9 mouse cellular contexts compared by ENCODE assay signal in genomic region chr2:158359757-158360620, GRCm38 (mm10). TPM values are rescaled to one million over a fixed set of nuclear protein-coding genes. Genes with fewer than 3 reads are reported as not detected.
DNase-seq lines count a peak whose midpoint lies in the region; ATAC-seq and TF ChIP-seq lines count a peak whose summit lies in the region.
"Had no signal": no experiment of that assay in that cellular context is flagged by ENCODE, and none has a peak within 500 bp of the region (broad histone marks: within the 10 kb centered on the region; RNA-seq: fewer than 3 reads in every experiment).

No protein-coding gene starts in this region.

- TF ChIP-seq POLR2A in MEL (IDR thresholded peaks at IDR 0.05; ENCODE audit: control insufficient read depth in 1 of 2, insufficient read depth in 1 of 2, low read depth in 1 of 2, low read length in 2 of 2, poor library complexity in 1 of 2) = peak in 1 of 2 experiments; percentile 19; a peak in 1 of 4 replicates

- no peak for TF ChIP-seq EP300 in MEL (IDR thresholded peaks at IDR 0.05; ENCODE audit: low read depth in 1 of 2, low read length in 2 of 2)
- no peak for TF ChIP-seq EP300 in liver, postnatal 0 days (IDR thresholded peaks at IDR 0.05; ENCODE audit: low read depth)

- H3K4me1 ChIP-seq in heart, embryonic 12.5 days (replicated peaks) = peaks cover 27% of the 10 kb centered on the region
- H3K4me1 ChIP-seq in MEL (ENCODE audit: control insufficient read depth in 1 of 2, insufficient read depth in 2 of 2, low read length in 2 of 2) = peaks cover 0 to 20% of the 10 kb centered on the region in 2 experiments; a peak in 3 of 4 replicates
- H3K4me1 ChIP-seq in hindbrain, embryonic 16.5 days (ENCODE audit: control insufficient read depth, insufficient read depth, low read depth, low read length) = peaks cover 17% of the 10 kb centered on the region
- H3K4me1 ChIP-seq in liver, postnatal 0 days (ENCODE audit: insufficient read depth) = peaks cover 24% of the 10 kb centered on the region

- peaks cover 56% of the 10 kb centered on the region for H3K36me3 ChIP-seq in heart, embryonic 12.5 days
- H3K36me3 ChIP-seq in MEL (ENCODE audit: control insufficient read depth in 1 of 2, insufficient read depth in 2 of 2, low read length in 2 of 2) = peaks cover 25 to 26% of the 10 kb centered on the region in 2 experiments
- H3K36me3 ChIP-seq in hindbrain, embryonic 16.5 days (ENCODE audit: control insufficient read depth, insufficient read depth, low read length) = peaks cover 34% of the 10 kb centered on the region
- H3K36me3 ChIP-seq in liver, postnatal 0 days (replicated peaks; ENCODE audit: insufficient read depth, low read length) = peaks cover 47% of the 10 kb centered on the region

- no peak for DNase-seq in heart, adult 9 months (ENCODE audit: low spot score in 2 of 2)
- DNase-seq in MEL (ENCODE audit: low read depth, low spot score) = peak; percentile 38
- no peak for DNase-seq in liver, postnatal 0 days
- DNase-seq in adrenal gland, postnatal 10 days = no peak
- DNase-seq in layer of hippocampus, adult 11-12 months (ENCODE audit: low spot score) = no peak
- DNase-seq in gastrocnemius, postnatal 4 days (ENCODE audit: low spot score in 2 of 2) = no peak
- DNase-seq: cerebellum, adult 9-10 months had no signal

- 73% methylated on average over 12 of the region's 12 CpGs for WGBS in heart, embryonic 12.5 days
- WGBS in hindbrain, embryonic 16.5 days = 63% methylated on average over 12 of the region's 12 CpGs
- 47% methylated on average over 12 of the region's 12 CpGs for WGBS in liver, postnatal 0 days (ENCODE audit: insufficient replicate concordance)

- TF ChIP-seq RAD21 in MEL (IDR thresholded peaks at IDR 0.05; ENCODE audit: low read depth, low read length) = no peak

- no peak for ATAC-seq in heart, embryonic 12.5 days (ENCODE audit: insufficient number of reproducible peaks, low FRiP score)
- ATAC-seq in hindbrain, embryonic 16.5 days = no peak
- ATAC-seq in liver, postnatal 0 days = peak; percentile 40

- H3K27ac ChIP-seq in heart, embryonic 12.5 days (ENCODE audit: poor library complexity, severe bottlenecking) = no peak overlapping the region; the same call in 1 of the 2 replicates
- peak overlapping the region; percentile 82 for H3K27ac ChIP-seq in MEL (ENCODE audit: control insufficient read depth, low read depth, low read length)
- H3K27ac ChIP-seq in hindbrain, embryonic 16.5 days (ENCODE audit: low read depth, low read length) = no peak overlapping the region
- H3K27ac ChIP-seq in liver, postnatal 0 days (ENCODE audit: low read depth) = peak overlapping the region; percentile 77

- H3K4me3 ChIP-seq in heart, embryonic 12.5 days = peak overlapping the region; percentile 86
- H3K4me3 ChIP-seq in MEL (ENCODE audit: control insufficient read depth in 1 of 2, insufficient read depth in 1 of 2, low read depth in 2 of 2, low read length in 2 of 2) = peak overlapping the region; percentile 80 to 86
- peak overlapping the region; percentile 77 for H3K4me3 ChIP-seq in hindbrain, embryonic 16.5 days (ENCODE audit: low read length)
- H3K4me3 ChIP-seq in liver, postnatal 0 days (ENCODE audit: low read depth, low read length) = peak overlapping the region; percentile 76

- H3K27me3 ChIP-seq in heart, embryonic 12.5 days (replicated peaks) = 0 out of 2 replicates have a peak, but pooled peaks cover 4% of the 10 kb centered on the region
- H3K27me3 ChIP-seq in MEL (ENCODE audit: control insufficient read depth in 1 of 2, insufficient read depth in 2 of 2, low read length in 2 of 2) = no peaks in the 10 kb centered on the region
- no peaks in the 10 kb centered on the region for H3K27me3 ChIP-seq in hindbrain, embryonic 16.5 days (replicated peaks; ENCODE audit: control insufficient read depth, insufficient read depth, low read length)
- H3K27me3 ChIP-seq in liver, postnatal 0 days (ENCODE audit: insufficient read depth, low read length) = no peaks in the 10 kb centered on the region

- H3K4me2 ChIP-seq in heart, embryonic 12.5 days = peak overlapping the region; percentile 91
- peak overlapping the region; percentile 90 for H3K4me2 ChIP-seq in hindbrain, embryonic 16.5 days (ENCODE audit: low read length)
- peak overlapping the region; percentile 84 for H3K4me2 ChIP-seq in liver, postnatal 0 days (ENCODE audit: low read depth, low read length)

- H3K79me2 ChIP-seq in MEL (ENCODE audit: control insufficient read depth, insufficient read depth, low read length, poor library complexity) = peaks cover 36% of the 10 kb centered on the region

- peak overlapping the region; percentile 94 for H3K9ac ChIP-seq in heart, embryonic 12.5 days
- H3K9ac ChIP-seq in MEL (ENCODE audit: control insufficient read depth, low read depth, low read length, poor library complexity, severe bottlenecking) = peak overlapping the region; percentile 97
- H3K9ac ChIP-seq in hindbrain, embryonic 16.5 days (ENCODE audit: low read depth, low read length) = peak overlapping the region; percentile 86
- peak overlapping the region; percentile 87 for H3K9ac ChIP-seq in liver, postnatal 0 days (replicated peaks)

- TF ChIP-seq CTCF in MEL (IDR thresholded peaks at IDR 0.05 in 2 of 3, conservative IDR thresholded peaks at IDR 0.05 in 1 of 3; ENCODE audit: control insufficient read depth in 1 of 3, insufficient read depth in 1 of 3, low read depth in 2 of 3, low read length in 3 of 3, poor library complexity in 1 of 3, severe bottlenecking in 1 of 3) = no peak
- TF ChIP-seq CTCF in liver, postnatal 0 days (IDR thresholded peaks at IDR 0.05; ENCODE audit: low read depth) = no peak

- H3K9me3 ChIP-seq in heart, embryonic 12.5 days (replicated peaks) = no peaks in the 10 kb centered on the region
- no peaks in the 10 kb centered on the region for H3K9me3 ChIP-seq in MEL (replicated peaks; ENCODE audit: insufficient read depth, low read length)
- no peaks in the 10 kb centered on the region for H3K9me3 ChIP-seq in hindbrain, embryonic 16.5 days (ENCODE audit: control insufficient read depth, low read length)
- H3K9me3 ChIP-seq in liver, postnatal 0 days (ENCODE audit: low read length) = no peaks in the 10 kb centered on the region

TF ChIP-seq in MEL, 35 proteins besides CTCF, POLR2A, EP300 and RAD21:
- TF ChIP-seq KAT2A (conservative IDR thresholded peaks at IDR 0.05; ENCODE audit: low read depth, low read length) (no peak), MXI1 (IDR thresholded peaks at IDR 0.05; ENCODE audit: low read depth, low read length) (peak; percentile 51), NELFE (IDR thresholded peaks at IDR 0.05; ENCODE audit: low read depth, low read length) (0 out of 2 replicates have a peak, but pooled peaks have one; percentile 29), SIN3A (IDR thresholded peaks at IDR 0.05; ENCODE audit: low read length) (peak; percentile 18; the same call in 1 of the 2 replicates)
TF ChIP-seq in MEL: peak in this region for 3.

RNA-seq across cellular contexts. Expression of gene Snhg11, which starts 15.4 kb away (rescaled TPM):
- polyA plus RNA-seq in heart, embryonic 12.5 days (2016; fragmentation: Nextera tagmentation; extraction: Ambion mirVana) = 0.55 and 1.1 TPM in 2 replicates
- not detected in 2 replicates for total RNA-seq in MEL (2012; rRNA removed)
- polyA plus RNA-seq in MEL (2012; ENCODE audit: insufficient read depth in 1 of 2, insufficient read length in 2 of 2, low read depth in 1 of 2, low replicate concordance in 2 of 2, missing spikeins in 1 of 2) = under 1 TPM in 1 of 2 experiments, not detected in 1; 0.06 TPM
- polyA plus RNA-seq in hindbrain, embryonic 16.5 days (2015; fragmentation: Nextera tagmentation; extraction: Ambion mirVana) = 809 and 814 TPM in 2 replicates
- polyA plus RNA-seq in liver, postnatal 0 days (2015; fragmentation: Nextera tagmentation; extraction: Ambion mirVana) = 0.28 and 0.57 TPM in 2 replicates
- 10 to 100 TPM in 1 of 2 experiments, 1 to 10 TPM in 1; 3.6 to 15.0 TPM for total RNA-seq in adrenal gland, postnatal 10 days (2021)
- under 1 TPM; 0.13 to 0.15 TPM for total RNA-seq in gastrocnemius, postnatal 4 days (2021)

RNA-seq across cellular contexts. Expression of gene Ralgapb, which starts 49.7 kb away (rescaled TPM):
- 12.8 and 15.8 TPM in 2 replicates for polyA plus RNA-seq in heart, embryonic 12.5 days (2016; fragmentation: Nextera tagmentation; extraction: Ambion mirVana)
- 15.0 and 15.6 TPM in 2 replicates for total RNA-seq in MEL (2012; rRNA removed)
- polyA plus RNA-seq in MEL (2012; ENCODE audit: insufficient read depth in 1 of 2, insufficient read length in 2 of 2, low read depth in 1 of 2, low replicate concordance in 2 of 2, missing spikeins in 1 of 2) = 100 to 1,000 TPM in 1 of 2 experiments, 10 to 100 TPM in 1; 20.7 to 122 TPM
- polyA plus RNA-seq in hindbrain, embryonic 16.5 days (2015; fragmentation: Nextera tagmentation; extraction: Ambion mirVana) = 19.1 and 21.7 TPM in 2 replicates
- 4.3 and 5.1 TPM in 2 replicates for polyA plus RNA-seq in liver, postnatal 0 days (2015; fragmentation: Nextera tagmentation; extraction: Ambion mirVana)
- total RNA-seq in adrenal gland, postnatal 10 days (2021) = 10 to 100 TPM; 33.7 to 42.1 TPM
- 10 to 100 TPM; 25.6 to 27.4 TPM for total RNA-seq in gastrocnemius, postnatal 4 days (2021)

RNA-seq across cellular contexts. Expression of gene Lbp, which starts 53.7 kb away (rescaled TPM):
- polyA plus RNA-seq in heart, embryonic 12.5 days (2016; fragmentation: Nextera tagmentation; extraction: Ambion mirVana) = 12.3 and 13.3 TPM in 2 replicates
- total RNA-seq in MEL (2012; rRNA removed) = not detected in 2 replicates
- polyA plus RNA-seq in MEL (2012; ENCODE audit: insufficient read depth in 1 of 2, insufficient read length in 2 of 2, low read depth in 1 of 2, low replicate concordance in 2 of 2, missing spikeins in 1 of 2) = not detected
- 6.2 TPM in 2 replicates for polyA plus RNA-seq in hindbrain, embryonic 16.5 days (2015; fragmentation: Nextera tagmentation; extraction: Ambion mirVana)
- polyA plus RNA-seq in liver, postnatal 0 days (2015; fragmentation: Nextera tagmentation; extraction: Ambion mirVana) = 167 and 193 TPM in 2 replicates
- total RNA-seq in adrenal gland, postnatal 10 days (2021) = 10 to 100 TPM; 33.3 to 70.2 TPM
- 10 to 100 TPM in 1 of 2 experiments, 1 to 10 TPM in 1; 10.0 to 10.9 TPM for total RNA-seq in gastrocnemius, postnatal 4 days (2021)

Comparison
In these comparisons a context has a peak if more than half of its experiments do, and no peak if none do; other contexts are left out.
1. H3K27ac ChIP-seq: peak in MEL (single experiment) and liver, postnatal 0 days (single experiment); none in heart, embryonic 12.5 days (single experiment) and hindbrain, embryonic 16.5 days (single experiment).
2. RNA of gene Snhg11, which starts 15.4 kb away (polyA plus RNA-seq): 809 to 814 TPM in hindbrain, embryonic 16.5 days; 0.55 to 1.1 TPM in heart, embryonic 12.5 days, 0.28 to 0.57 TPM in liver, postnatal 0 days and 0.06 TPM in MEL; every median in the first group is over 100 times any median in the second.
3. RNA of gene Lbp, which starts 53.7 kb away (polyA plus RNA-seq): 167 to 193 TPM in liver, postnatal 0 days; 12.3 to 13.3 TPM in heart, embryonic 12.5 days, 6.2 TPM in hindbrain, embryonic 16.5 days and not detected in MEL; every median in the first group is over 10 times any median in the second.
4. Peak in every context shown above with its lines, with median percentiles within 50 percentile points of each other: H3K4me2 ChIP-seq, H3K4me3 ChIP-seq and H3K9ac ChIP-seq.